Mouse (Mus musculus) heart, postnatal 0 days (tissue): ENCODE measurements around the gene Ddx39b.

ENCODE experiments used
- CTCF ChIP-seq: IDR thresholded peaks from 2 replicates; pipeline ENCODE4 v1.5.1; 2016; ENCODE audit warnings: antibody characterized with exemption, control low read depth, low read depth
- EP300 ChIP-seq: IDR thresholded peaks from 2 replicates; pipeline ENCODE4 v1.6.1; 2016; ENCODE audit warnings: antibody characterized with exemption, low read depth

DNA sequence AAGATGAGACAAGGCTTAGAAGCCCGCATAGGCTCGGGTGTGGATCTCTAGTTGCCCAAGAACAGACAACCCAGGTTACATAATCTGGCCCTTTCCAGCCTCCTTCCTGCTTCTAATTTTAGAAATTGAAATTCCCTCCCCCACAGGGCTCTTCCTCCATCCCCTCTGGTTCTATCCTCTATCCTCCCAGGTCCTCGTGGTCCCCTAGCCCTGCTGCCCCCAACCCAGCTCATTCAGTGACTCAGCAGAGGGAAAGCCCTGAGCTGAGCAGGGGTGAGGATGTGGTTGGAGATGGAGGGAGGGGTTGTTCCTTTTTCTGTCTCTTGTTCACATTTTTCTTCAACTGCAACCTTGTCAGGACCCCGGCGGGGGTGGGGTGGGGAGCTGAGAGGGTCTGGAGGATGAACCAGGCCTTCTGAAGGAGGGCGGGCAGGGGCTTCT lies 21.9 kb upstream of the Ddx39b start:
- TF ChIP-seq CTCF: no peak
- no peak for TF ChIP-seq EP300
